Mouse (Mus musculus): ENCODE measurements at regions not wholly inside any gene's neighbourhood (a gene's known extent, or its start where the extent isn't known, plus 50 kb on each side); places are given as distances from the start of the nearest gene placed in this dataset.
"Not testable (repeated sequence)": the region's sequence is repeated elsewhere in the genome, so short reads cannot be mapped to it uniquely, and the experiment has no call there.

- 34% methylated on average over 4 of the region's 4 CpGs for WGBS
- no peak for DNase-seq
Measured at GRCm38 (mm10) chr17:83063848-83064247, 151.2 kb upstream of the Pkdcc start.

GRCm38 (mm10) chr17:83064376-83064775, 150.7 kb upstream of the Pkdcc start:
- H3K4me1 ChIP-seq (ENCODE audit: control insufficient read depth, insufficient read depth, low read length); H3K9ac ChIP-seq (replicated peaks; ENCODE audit: low read length); H3K27ac ChIP-seq (replicated peaks; ENCODE audit: low read depth, low read length); H3K4me2 ChIP-seq (ENCODE audit: low read length); ATAC-seq (ENCODE audit: low FRiP score, low TSS enrichment); H3K36me3 ChIP-seq (ENCODE audit: control insufficient read depth, insufficient read depth, low read length); DNase-seq; H3K4me3 ChIP-seq (replicated peaks; ENCODE audit: low read depth, low read length); H3K27me3 ChIP-seq (ENCODE audit: control insufficient read depth, insufficient read depth, low read length); H3K9me3 ChIP-seq (ENCODE audit: control insufficient read depth, low read length): not testable (repeated sequence)
- 23% methylated on average over 9 of the region's 12 CpGs for WGBS

More at GRCm38 (mm10) chr17:83063848-83064247, 151.2 kb upstream of the Pkdcc start:
- no peaks in the 10 kb centered on the region for H3K9me3 ChIP-seq (ENCODE audit: control insufficient read depth, low read length)
- no peak overlapping the region for H3K4me3 ChIP-seq (replicated peaks; ENCODE audit: low read depth, low read length)
- no peak overlapping the region for H3K27ac ChIP-seq (replicated peaks; ENCODE audit: low read depth, low read length)
- no peaks in the 10 kb centered on the region for H3K27me3 ChIP-seq (ENCODE audit: control insufficient read depth, insufficient read depth, low read length)
- ATAC-seq (ENCODE audit: low FRiP score, low TSS enrichment) = no peak
- H3K9ac ChIP-seq (replicated peaks; ENCODE audit: low read length) = no peak overlapping the region
- H3K36me3 ChIP-seq (ENCODE audit: control insufficient read depth, insufficient read depth, low read length) = no peaks in the 10 kb centered on the region
- H3K4me2 ChIP-seq (ENCODE audit: low read length) = no peak overlapping the region
- no peaks in the 10 kb centered on the region for H3K4me1 ChIP-seq (ENCODE audit: control insufficient read depth, insufficient read depth, low read length)

- ATAC-seq (ENCODE audit: low FRiP score, low TSS enrichment) (no peak), DNase-seq (no peak)
- 86% methylated on average over 4 of the region's 4 CpGs for WGBS
- no peaks in the 10 kb centered on the region for H3K4me1 ChIP-seq (ENCODE audit: control insufficient read depth, insufficient read depth, low read length)
- H3K9ac ChIP-seq (replicated peaks; ENCODE audit: low read length) = no peak overlapping the region
- H3K9me3 ChIP-seq (ENCODE audit: control insufficient read depth, low read length) = no peaks in the 10 kb centered on the region
- H3K27me3 ChIP-seq (ENCODE audit: control insufficient read depth, insufficient read depth, low read length) = no peaks in the 10 kb centered on the region; the same call in 1 of the 2 replicates
- H3K36me3 ChIP-seq (ENCODE audit: control insufficient read depth, insufficient read depth, low read length) = no peaks in the 10 kb centered on the region
- H3K27ac ChIP-seq (replicated peaks; ENCODE audit: low read depth, low read length) = no peak overlapping the region
- no peak overlapping the region for H3K4me2 ChIP-seq (ENCODE audit: low read length)
- no peak overlapping the region for H3K4me3 ChIP-seq (replicated peaks; ENCODE audit: low read depth, low read length)
Measured at GRCm38 (mm10) chr17:83069246-83069645, 145.8 kb upstream of the Pkdcc start.

GRCm38 (mm10) chr17:83071746-83072145, 143.3 kb upstream of the Pkdcc start:
- WGBS = 81% methylated on average over 6 of the region's 6 CpGs
- no peak overlapping the region for H3K27ac ChIP-seq (replicated peaks; ENCODE audit: low read depth, low read length)
- H3K4me3 ChIP-seq (replicated peaks; ENCODE audit: low read depth, low read length) = no peak overlapping the region
- no peak for DNase-seq
- no peak overlapping the region for H3K9ac ChIP-seq (replicated peaks; ENCODE audit: low read length)
- ATAC-seq (ENCODE audit: low FRiP score, low TSS enrichment) = no peak
- no peaks in the 10 kb centered on the region for H3K4me1 ChIP-seq (ENCODE audit: control insufficient read depth, insufficient read depth, low read length)
- H3K4me2 ChIP-seq (ENCODE audit: low read length) = no peak overlapping the region
- no peaks in the 10 kb centered on the region for H3K36me3 ChIP-seq (ENCODE audit: control insufficient read depth, insufficient read depth, low read length)
- no peaks in the 10 kb centered on the region; the same call in 1 of the 2 replicates for H3K27me3 ChIP-seq (ENCODE audit: control insufficient read depth, insufficient read depth, low read length)
- H3K9me3 ChIP-seq (ENCODE audit: control insufficient read depth, low read length) = no peaks in the 10 kb centered on the region

GRCm38 (mm10) chr17:83072175-83072574, 142.9 kb upstream of the Pkdcc start:
- ATAC-seq (ENCODE audit: low FRiP score, low TSS enrichment) (no peak), DNase-seq (no peak)
- Histone ChIP-seq H3K9ac (replicated peaks; ENCODE audit: low read length) (no peak overlapping the region), H3K4me3 (replicated peaks; ENCODE audit: low read depth, low read length) (no peak overlapping the region), H3K4me1 (ENCODE audit: control insufficient read depth, insufficient read depth, low read length) (no peaks in the 10 kb centered on the region), H3K27me3 (ENCODE audit: control insufficient read depth, insufficient read depth, low read length) (peaks cover under 1% of the 10 kb centered on the region; the same call in 1 of the 2 replicates), H3K4me2 (ENCODE audit: low read length) (no peak overlapping the region), H3K27ac (replicated peaks; ENCODE audit: low read depth, low read length) (no peak overlapping the region), H3K36me3 (ENCODE audit: control insufficient read depth, insufficient read depth, low read length) (no peaks in the 10 kb centered on the region), H3K9me3 (ENCODE audit: control insufficient read depth, low read length) (no peaks in the 10 kb centered on the region)
- 75% methylated on average over 4 of the region's 4 CpGs for WGBS

GRCm38 (mm10) chr17:83074893-83075292, 140.2 kb upstream of the Pkdcc start:
- 63% methylated on average over 5 of the region's 5 CpGs for WGBS
- Histone ChIP-seq H3K27ac (replicated peaks; ENCODE audit: low read depth, low read length) (no peak overlapping the region), H3K36me3 (ENCODE audit: control insufficient read depth, insufficient read depth, low read length) (no peaks in the 10 kb centered on the region), H3K4me3 (replicated peaks; ENCODE audit: low read depth, low read length) (no peak overlapping the region), H3K9me3 (ENCODE audit: control insufficient read depth, low read length) (no peaks in the 10 kb centered on the region), H3K4me1 (ENCODE audit: control insufficient read depth, insufficient read depth, low read length) (peaks cover 5% of the 10 kb centered on the region; the same call in 1 of the 2 replicates), H3K4me2 (ENCODE audit: low read length) (no peak overlapping the region), H3K27me3 (ENCODE audit: control insufficient read depth, insufficient read depth, low read length) (peaks cover 9% of the 10 kb centered on the region; the same call in 1 of the 2 replicates), H3K9ac (replicated peaks; ENCODE audit: low read length) (no peak overlapping the region)
- no peak for DNase-seq
- no peak for ATAC-seq (ENCODE audit: low FRiP score, low TSS enrichment)

GRCm38 (mm10) chr17:83077737-83078600, 137.1 kb upstream of the Pkdcc start:
- ATAC-seq (ENCODE audit: low FRiP score, low TSS enrichment) = no peak
- H3K9ac ChIP-seq (replicated peaks; ENCODE audit: low read length) = no peak overlapping the region
- H3K4me2 ChIP-seq (ENCODE audit: low read length) = no peak overlapping the region
- peaks cover 9% of the 10 kb centered on the region; the same call in 1 of the 2 replicates for H3K27me3 ChIP-seq (ENCODE audit: control insufficient read depth, insufficient read depth, low read length)
- H3K27ac ChIP-seq (replicated peaks; ENCODE audit: low read depth, low read length) = no peak overlapping the region
- no peaks in the 10 kb centered on the region for H3K36me3 ChIP-seq (ENCODE audit: control insufficient read depth, insufficient read depth, low read length)
- no peaks in the 10 kb centered on the region for H3K9me3 ChIP-seq (ENCODE audit: control insufficient read depth, low read length)
- 28% methylated on average over 17 of the region's 17 CpGs for WGBS
- H3K4me1 ChIP-seq (ENCODE audit: control insufficient read depth, insufficient read depth, low read length) = peaks cover 5% of the 10 kb centered on the region; the same call in 1 of the 2 replicates
- H3K4me3 ChIP-seq (replicated peaks; ENCODE audit: low read depth, low read length) = no peak overlapping the region
- peak; percentile 57 for DNase-seq

GRCm38 (mm10) chr17:83078601-83079360, 136.3 kb upstream of the Pkdcc start:
- H3K27ac ChIP-seq (replicated peaks; ENCODE audit: low read depth, low read length) = no peak overlapping the region
- H3K9ac ChIP-seq (replicated peaks; ENCODE audit: low read length) = no peak overlapping the region
- no peak overlapping the region for H3K4me2 ChIP-seq (ENCODE audit: low read length)
- no peaks in the 10 kb centered on the region for H3K9me3 ChIP-seq (ENCODE audit: control insufficient read depth, low read length)
- WGBS = 15% methylated on average over 19 of the region's 19 CpGs
- H3K4me1 ChIP-seq (ENCODE audit: control insufficient read depth, insufficient read depth, low read length) = peaks cover 5% of the 10 kb centered on the region; the same call in 1 of the 2 replicates
- no peaks in the 10 kb centered on the region for H3K36me3 ChIP-seq (ENCODE audit: control insufficient read depth, insufficient read depth, low read length)
- no peak for DNase-seq
- ATAC-seq (ENCODE audit: low FRiP score, low TSS enrichment) = no peak
- no peak overlapping the region for H3K4me3 ChIP-seq (replicated peaks; ENCODE audit: low read depth, low read length)
- H3K27me3 ChIP-seq (ENCODE audit: control insufficient read depth, insufficient read depth, low read length) = peaks cover 9% of the 10 kb centered on the region; the same call in 1 of the 2 replicates
